Mouse (Mus musculus) spleen, adult 12 weeks (tissue): Measurements from ENCODE around the gene Wdr38.

Experiments
- DNase-seq: peaks from one replicate; pipeline ENCODE4 v3.0.0; 2022; ENCODE audit warnings: low spot score

The Wdr38 gene

DNA sequence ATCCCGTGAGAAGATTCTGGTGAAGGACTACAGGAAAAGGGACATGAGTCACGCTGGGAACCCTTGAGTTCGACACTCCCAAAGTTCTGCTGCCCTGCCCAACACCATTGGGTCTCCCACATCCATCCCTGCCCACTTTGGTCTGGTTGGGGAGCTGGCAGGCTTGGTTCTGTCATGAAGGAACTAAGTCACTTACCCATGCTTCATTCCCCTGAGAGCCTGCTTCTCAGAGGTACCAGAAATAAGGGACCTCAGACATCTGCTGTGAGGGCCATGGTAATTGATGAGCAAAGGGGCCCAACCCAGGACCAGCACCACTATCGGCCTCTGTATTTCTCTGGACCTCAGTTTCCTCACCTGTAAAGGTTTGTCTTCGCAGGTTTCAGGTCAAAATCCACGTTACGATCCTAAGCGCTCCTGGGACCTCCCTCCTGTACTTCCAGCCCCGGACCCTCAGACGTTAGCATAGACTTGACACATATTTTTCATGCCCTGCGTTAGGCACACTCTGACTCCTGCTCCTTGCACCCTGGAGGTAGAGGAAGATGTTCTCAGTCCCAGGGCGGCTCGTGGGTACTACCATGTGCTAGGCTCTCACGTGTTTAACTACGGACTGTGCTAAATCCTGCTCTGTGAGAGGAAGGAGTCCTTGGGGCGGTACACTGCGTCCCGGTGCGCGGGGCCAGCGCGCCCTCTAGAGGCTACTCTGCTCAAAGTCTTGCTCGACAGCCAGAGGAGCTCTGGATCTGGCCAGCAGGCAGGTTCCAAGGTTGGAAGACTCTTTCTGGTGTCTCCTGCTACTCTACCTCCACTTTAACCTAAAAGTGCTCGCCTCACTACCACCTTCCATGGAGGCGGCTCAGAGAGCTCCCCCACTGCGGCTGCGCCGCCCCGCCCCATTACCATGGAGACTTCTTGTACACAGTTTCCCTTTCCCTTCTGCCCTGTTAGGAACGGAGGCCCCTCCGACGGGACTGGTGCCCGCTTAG lies at the start of gene Wdr38:
Gene Wdr38 (plus strand): TSS at position 91 of the 989 bp plus-strand sequence.
- DNase-seq: peak; percentile 82

DNA sequence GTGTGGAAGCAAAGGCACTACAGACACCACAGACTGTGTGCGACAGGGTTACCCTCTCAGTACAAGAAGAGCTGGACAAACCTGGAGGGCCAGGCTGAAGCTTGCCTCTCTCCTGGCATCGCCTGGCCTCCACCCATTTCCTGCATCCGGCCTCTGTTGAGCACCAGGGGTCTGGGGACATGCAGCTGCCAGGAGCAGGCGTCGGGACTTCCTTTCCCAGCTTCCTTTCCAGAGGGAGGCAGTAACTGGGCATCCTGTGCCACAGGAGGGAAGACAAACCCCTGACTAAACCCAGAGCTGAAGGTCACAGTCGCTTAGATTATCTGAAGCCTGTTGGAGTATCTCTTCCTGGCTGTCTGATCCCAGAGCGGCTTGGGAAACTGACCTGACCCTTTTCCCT lies 49.7 kb upstream of the Wdr38 start:
- no peak for DNase-seq

DNA sequence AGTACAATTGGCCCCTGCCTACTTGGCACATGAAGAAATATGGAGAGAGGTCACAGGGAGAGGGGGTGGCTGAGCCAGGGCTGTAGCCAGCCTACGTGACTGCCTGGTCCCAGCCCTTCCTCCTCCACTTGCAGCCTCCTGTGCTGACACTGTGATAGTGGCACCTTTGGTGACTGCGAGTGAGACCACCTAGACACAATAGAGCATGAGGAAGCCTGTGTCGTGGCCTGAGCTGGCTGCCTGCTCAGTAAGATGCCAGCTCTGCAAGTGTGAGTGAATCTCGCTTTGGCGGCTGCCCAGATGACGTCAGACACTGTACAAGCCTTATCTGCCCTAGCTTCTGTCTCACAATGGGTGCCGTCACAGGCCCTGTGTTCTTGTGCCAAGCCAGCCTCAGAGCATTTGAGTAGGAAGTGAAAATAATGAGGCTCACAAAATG lies 47.0 kb upstream of the Wdr38 start:
- DNase-seq: peak; percentile 46

GRCm38 (mm10) chr2:38953152-38953883 lies 44.0 kb upstream of the Wdr38 start:
- no peak for DNase-seq

GRCm38 (mm10) chr2:38956062-38956461 lies 41.2 kb upstream of the Wdr38 start:
- DNase-seq: no peak

DNA sequence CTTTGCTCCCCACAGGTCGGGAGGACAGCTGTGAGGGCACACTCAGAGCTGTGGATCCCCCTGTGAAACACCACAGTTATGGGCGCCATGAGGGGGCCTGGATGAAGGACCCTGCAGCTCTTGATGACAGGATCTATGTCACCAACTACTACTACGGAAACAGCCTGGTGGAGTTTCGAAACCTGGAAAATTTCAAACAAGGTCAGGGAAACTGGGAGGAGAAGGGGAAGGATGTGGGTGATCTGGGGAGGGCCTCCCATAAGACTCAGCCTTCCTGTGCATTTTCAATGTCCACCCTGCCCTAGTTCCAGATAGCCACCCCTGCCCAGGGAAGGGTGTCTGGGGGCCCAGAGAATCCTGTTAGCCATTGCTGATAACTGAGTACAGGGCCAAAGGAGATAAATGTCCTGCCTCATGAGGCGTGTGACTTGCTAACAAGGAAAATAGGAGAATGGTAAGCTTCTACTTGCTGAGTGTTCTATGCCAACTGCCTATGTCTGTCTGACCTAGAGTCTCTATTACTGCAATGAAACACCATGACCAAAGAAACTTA lies 39.5 kb upstream of the Wdr38 start:
- DNase-seq: no peak

DNA sequence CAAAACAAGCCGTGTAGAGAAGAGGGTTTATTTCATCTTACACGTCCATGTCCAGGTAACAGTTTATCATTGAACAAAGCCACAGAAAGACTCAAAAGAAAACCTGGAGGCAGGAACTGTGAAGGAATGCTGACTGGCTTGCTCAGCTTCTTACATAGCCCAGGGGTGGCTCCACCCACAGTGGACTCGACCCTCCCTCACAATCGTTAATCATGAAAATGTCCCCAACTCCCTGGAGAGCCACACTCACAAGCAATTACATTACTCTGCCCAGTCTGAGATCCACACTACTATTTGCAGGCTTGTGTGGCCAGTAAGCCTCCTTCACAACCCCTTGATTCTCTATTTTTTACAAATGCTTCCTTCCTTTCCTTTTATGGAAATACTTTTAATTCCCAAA lies 33.1 kb upstream of the Wdr38 start:
- DNase-seq: no peak

DNA sequence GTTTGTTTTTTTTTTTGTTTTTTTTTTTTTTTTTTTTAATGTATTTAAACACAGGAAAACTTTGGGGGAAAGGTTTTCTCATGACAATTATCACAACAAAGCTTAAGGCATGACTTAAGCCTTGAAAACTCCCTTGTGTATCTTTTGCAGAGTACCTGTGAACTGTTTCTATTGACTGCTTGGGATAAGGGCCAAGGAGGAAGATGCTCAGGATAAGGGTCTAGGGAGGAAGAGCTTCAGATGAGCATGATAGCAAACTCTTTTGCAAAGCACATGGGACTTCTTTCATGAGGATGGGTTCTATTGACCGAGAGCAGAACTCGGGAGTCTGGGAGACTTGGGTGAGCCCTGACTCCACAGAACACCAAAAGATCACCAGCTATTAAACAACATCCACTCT lies 27.6 kb upstream of the Wdr38 start:
- no peak for DNase-seq

DNA sequence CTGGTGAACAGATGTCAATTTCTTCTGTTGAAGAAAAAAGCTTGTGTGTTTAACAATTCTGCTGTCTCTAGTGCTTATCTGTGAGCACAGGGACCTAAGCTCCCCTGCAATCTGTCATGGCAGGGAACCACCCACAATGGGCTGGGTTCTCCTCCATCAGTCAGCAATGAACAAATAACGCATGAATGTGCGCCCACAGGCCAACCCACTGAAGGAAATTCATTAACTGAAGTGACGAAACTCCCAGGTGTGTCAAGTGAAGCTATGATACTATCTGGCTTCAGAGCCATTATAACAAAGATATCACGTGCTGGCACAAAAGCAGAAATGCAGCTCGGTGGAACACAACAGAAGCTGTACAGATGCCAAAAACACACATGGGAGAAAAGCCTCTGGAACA lies 27.2 kb upstream of the Wdr38 start:
- DNase-seq: peak; percentile 11

GRCm38 (mm10) chr2:38973223-38973622 lies 24.1 kb upstream of the Wdr38 start:
- DNase-seq: no peak

GRCm38 (mm10) chr2:38973701-38974100 lies 23.6 kb upstream of the Wdr38 start:
- no peak for DNase-seq

DNA sequence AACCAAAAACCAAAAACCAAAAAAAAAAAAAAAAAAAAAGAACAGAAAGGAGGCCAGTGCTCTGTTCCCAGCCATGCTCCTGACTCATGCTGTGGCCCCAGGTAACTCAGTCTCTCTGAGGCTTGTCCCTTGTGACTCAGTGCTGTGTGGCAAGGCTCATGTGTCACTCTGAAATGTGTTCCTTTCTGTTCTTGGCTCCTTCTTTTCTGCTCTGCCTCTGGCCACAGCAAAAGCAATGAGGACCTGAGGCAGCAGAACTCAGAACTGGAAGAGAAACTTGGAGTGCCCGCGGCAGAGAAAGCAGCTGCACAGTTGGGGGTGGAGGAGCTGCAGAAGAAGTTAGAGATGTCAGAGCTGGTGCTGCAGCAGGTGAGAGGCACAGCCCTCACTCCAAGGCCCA lies 23.1 kb upstream of the Wdr38 start:
- no peak for DNase-seq

DNA sequence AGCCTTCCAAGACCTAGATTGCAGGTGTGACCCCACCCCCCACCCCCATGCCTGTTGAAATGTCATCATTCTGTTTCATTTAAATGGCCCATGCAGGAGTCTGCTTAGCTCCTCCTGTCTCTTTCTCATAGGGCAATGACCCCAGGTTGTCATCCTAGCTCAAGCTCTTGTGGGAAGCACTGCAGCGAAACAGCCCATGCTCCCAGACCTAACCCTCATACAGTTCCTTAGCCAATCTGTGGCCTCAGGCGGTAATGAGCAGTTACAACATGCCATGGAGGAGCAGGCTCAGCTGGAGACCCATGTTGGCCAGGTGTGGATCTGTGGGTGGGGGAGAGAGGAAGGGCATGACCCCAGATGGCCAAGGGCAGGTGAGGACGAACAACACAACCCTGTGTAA lies 22.1 kb upstream of the Wdr38 start:
- DNase-seq: no peak

- DNase-seq: no peak
Observed at GRCm38 (mm10) chr2:38975941-38976805, 21.1 kb upstream of the Wdr38 start.

DNA sequence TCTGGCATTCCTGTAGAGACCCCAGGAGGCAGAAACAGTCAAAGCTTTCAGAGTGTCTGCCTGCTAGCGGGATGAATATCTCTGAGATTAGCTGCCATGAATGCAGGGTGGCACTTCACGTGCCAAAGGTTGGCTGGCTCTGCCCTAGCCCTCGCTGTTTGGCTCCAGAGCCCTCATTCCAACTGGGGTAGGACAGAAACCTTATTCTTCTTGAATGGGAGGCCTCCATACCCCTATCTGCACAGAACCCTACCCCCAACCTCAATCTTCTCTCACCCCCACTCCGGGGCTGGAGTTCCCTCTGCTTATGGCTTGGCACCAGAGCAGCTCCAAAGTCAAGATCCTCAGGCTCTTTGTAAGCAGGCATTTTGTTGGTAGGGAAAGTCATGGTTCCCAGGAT lies 19.4 kb upstream of the Wdr38 start:
- no peak for DNase-seq

GRCm38 (mm10) chr2:38983456-38983855 lies 13.8 kb upstream of the Wdr38 start:
- DNase-seq: no peak

DNA sequence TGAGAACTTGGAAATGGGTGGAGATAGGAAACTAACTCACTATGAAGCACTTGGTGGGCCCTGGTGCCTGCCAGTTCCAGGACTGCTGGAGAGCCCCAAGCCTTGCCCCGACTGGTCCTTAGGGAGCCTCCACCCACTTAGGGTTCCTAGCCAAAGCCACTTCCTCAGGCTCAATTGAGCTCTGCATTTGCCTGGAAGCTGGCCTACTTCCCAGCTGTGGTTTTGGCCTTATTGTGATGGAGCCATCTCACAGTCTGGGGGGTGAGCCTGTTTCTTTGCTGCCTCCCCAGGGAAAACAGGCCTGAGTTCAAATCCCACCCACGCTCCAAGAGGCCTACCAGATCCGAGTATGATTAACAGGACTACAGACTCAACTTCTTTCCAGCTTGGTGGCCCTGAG lies 10.7 kb upstream of the Wdr38 start:
- DNase-seq: no peak

- DNase-seq: no peak
Observed at GRCm38 (mm10) chr2:38987371-38987770, 9.9 kb upstream of the Wdr38 start.

DNA sequence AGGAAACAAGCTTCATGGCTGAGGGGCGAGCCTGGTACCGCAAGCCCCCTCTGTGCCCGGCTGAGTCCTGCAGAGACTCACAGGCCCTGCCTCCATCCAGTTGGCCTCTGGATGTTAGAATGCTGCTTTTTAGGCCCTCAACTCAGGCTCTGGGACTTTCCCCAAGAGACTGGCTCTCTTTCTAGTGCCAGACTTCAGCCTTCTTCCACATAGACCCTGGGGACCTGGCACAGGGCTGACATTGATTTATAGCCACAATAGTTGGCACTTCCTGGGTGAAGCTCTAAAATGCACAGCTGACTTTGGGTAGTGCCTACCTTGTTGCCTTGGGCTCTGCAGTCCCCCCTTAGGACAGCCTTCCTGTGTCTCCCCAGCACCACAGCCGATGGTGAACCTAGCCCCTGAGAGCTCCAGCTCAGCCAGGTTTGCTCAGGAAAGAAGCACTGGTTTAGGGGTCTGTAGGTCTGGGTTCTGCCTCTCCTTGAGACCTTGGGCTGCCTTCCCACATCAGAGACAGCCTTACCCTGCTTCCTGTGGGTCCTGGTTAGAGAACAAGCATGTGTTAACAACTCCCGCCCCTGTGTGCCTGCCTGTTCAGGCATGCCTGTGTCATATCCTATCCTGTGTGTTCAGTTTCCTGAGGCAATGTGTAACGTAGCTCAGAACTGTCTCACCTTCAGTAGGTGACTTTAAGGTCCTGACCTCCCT lies 9.3 kb upstream of the Wdr38 start:
- no peak for DNase-seq

GRCm38 (mm10) chr2:38988929-38989328 lies 8.3 kb upstream of the Wdr38 start:
- no peak for DNase-seq

DNA sequence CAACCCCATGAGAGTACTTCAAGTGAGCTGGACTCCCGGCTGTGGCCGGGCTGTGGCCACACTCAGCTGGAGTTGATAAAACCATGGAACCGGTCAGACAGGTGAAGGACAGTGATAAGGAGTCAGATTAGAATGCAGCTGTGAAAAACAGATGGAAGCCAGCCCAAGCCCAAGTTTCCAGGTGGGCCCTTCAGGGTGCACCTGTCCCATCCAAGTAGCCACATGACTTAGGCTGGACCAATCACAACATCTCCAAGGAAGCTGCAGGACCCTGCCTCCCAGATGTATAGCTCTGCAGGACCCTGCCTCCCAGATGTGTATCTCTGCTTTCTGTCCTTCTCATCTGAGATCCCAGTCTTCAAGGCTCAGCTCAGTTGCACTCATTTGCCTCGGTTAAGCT lies 5.3 kb upstream of the Wdr38 start:
- no peak for DNase-seq
